In the genomic region with DNA sequence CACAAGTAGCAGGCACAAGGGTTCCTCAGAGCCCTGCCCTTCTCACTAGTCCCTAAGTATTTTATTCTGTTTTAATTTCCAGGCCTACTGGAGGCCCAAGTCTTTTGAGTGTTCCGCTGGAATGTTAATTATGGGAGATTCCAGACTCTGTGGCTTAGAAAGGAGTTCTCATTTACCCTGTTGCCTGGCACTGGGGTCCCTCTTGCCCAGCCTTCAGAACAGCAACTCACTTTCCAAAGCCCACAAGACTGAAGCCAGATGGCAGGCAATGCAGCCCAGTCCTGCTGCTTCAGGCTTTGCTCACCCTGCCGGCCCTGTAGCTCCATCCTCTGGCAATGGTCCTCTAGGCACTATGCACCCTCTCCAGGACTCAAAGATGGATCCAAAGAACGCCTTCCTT, we compare ENCODE assay signal across 15 mouse cellular contexts.
DNase-seq lines count a peak whose midpoint lies in the region; ATAC-seq lines count a peak whose summit lies in the region.
"Had no signal": no experiment of that assay in that cellular context is flagged by ENCODE, and none has a peak within 500 bp of the region (broad histone marks: within the 10 kb centered on the region; RNA-seq: fewer than 3 reads in every experiment).

No protein-coding gene starts in this region.

- H3K27me3 ChIP-seq in forebrain, embryonic 16.5 days (replicated peaks; ENCODE audit: control insufficient read depth, insufficient read depth, low read length), result no peaks in the 10 kb centered on the region
- no peaks in the 10 kb centered on the region for H3K27me3 ChIP-seq in midbrain, embryonic 16.5 days (ENCODE audit: control insufficient read depth, insufficient read depth, low read depth, low read length)
- H3K27me3 ChIP-seq: heart, embryonic 15.5 days; megakaryocyte, embryonic 14.5 days had no signal

- H3K4me2 ChIP-seq in forebrain, embryonic 16.5 days (ENCODE audit: low read length), result no peak overlapping the region
- no peak overlapping the region for H3K4me2 ChIP-seq in midbrain, embryonic 16.5 days (ENCODE audit: low read length)
- H3K4me2 ChIP-seq: heart, embryonic 15.5 days had no signal

- no peak overlapping the region for H3K4me3 ChIP-seq in forebrain, embryonic 16.5 days (replicated peaks; ENCODE audit: low read length)
- H3K4me3 ChIP-seq in midbrain, embryonic 16.5 days (ENCODE audit: low read depth, low read length), result no peak overlapping the region
- H3K4me3 ChIP-seq: erythroblast, embryonic 14.5 days; heart, embryonic 15.5 days; megakaryocyte, embryonic 14.5 days had no signal

- intact Hi-C loops in left cerebral cortex, postnatal 25 days (cut with DNase I), result no loop called here

- H3K4me1 ChIP-seq in forebrain, embryonic 16.5 days (replicated peaks; ENCODE audit: control insufficient read depth, insufficient read depth, low read length), result no peaks in the 10 kb centered on the region
- H3K4me1 ChIP-seq in midbrain, embryonic 16.5 days (ENCODE audit: control insufficient read depth, insufficient read depth, low read length), result no peaks in the 10 kb centered on the region
- H3K4me1 ChIP-seq: heart, embryonic 15.5 days; megakaryocyte, embryonic 14.5 days had no signal

- H3K9me3 ChIP-seq in forebrain, embryonic 16.5 days (ENCODE audit: control insufficient read depth, low read length), result no peaks in the 10 kb centered on the region
- no peaks in the 10 kb centered on the region for H3K9me3 ChIP-seq in midbrain, embryonic 16.5 days (replicated peaks; ENCODE audit: control insufficient read depth, low read length, poor library complexity, severe bottlenecking)
- H3K9me3 ChIP-seq: heart, embryonic 15.5 days had no signal

- H3K9ac ChIP-seq in forebrain, embryonic 16.5 days (replicated peaks; ENCODE audit: low read depth, low read length), result no peak overlapping the region
- no peak overlapping the region for H3K9ac ChIP-seq in midbrain, embryonic 16.5 days (ENCODE audit: low read depth, low read length)
- H3K9ac ChIP-seq: heart, embryonic 15.5 days; liver, embryonic 14.5 days had no signal

- ATAC-seq in forebrain, embryonic 16.5 days, result peak; percentile 83
- ATAC-seq in megakaryocyte, adult 5-6 weeks (ENCODE audit: poor library complexity, severe bottlenecking), result no peak
- ATAC-seq in midbrain, embryonic 16.5 days, result no peak; the same call in 1 of the 2 replicates

- no peaks in the 10 kb centered on the region for H3K36me3 ChIP-seq in forebrain, embryonic 16.5 days (ENCODE audit: control insufficient read depth, insufficient read depth)
- H3K36me3 ChIP-seq in midbrain, embryonic 16.5 days (ENCODE audit: control insufficient read depth, insufficient read depth, low read length), result no peaks in the 10 kb centered on the region
- H3K36me3 ChIP-seq: heart, embryonic 15.5 days had no signal

- 55% methylated on average over 3 of the region's 3 CpGs for WGBS in forebrain, embryonic 16.5 days
- 79% methylated on average over 3 of the region's 3 CpGs for WGBS in midbrain, embryonic 16.5 days

- peak; percentile 5 for DNase-seq in cerebellum, adult 9-10 months
- no peak for DNase-seq in cerebellum, adult 8-10 months
- peak; percentile 48 for DNase-seq in layer of hippocampus, adult 11-12 months (ENCODE audit: low spot score)
- no peak for DNase-seq in layer of hippocampus, postnatal 25 days (ENCODE audit: extremely low spot score in 1 of 2, low spot score in 1 of 2)
- peak; percentile 23 to 53 for DNase-seq in left cerebral cortex, postnatal 25 days (ENCODE audit: low spot score in 2 of 2)
- DNase-seq: gastrocnemius, postnatal 36 days; kidney, postnatal 25 days; thymus, adult 2 months had no signal

- H3K27ac ChIP-seq in forebrain, embryonic 16.5 days (ENCODE audit: low read length), result no peak overlapping the region
- H3K27ac ChIP-seq in midbrain, embryonic 16.5 days (ENCODE audit: low read length), result no peak overlapping the region
- H3K27ac ChIP-seq: heart, embryonic 15.5 days; liver, embryonic 14.5 days had no signal

Comparison
In these comparisons a context has a peak if more than half of its experiments do, and no peak if none do; other contexts are left out.
1. DNase-seq: peak in cerebellum, adult 9-10 months (single experiment), layer of hippocampus, adult 11-12 months (single experiment) and left cerebral cortex, postnatal 25 days (2 of 2); none in cerebellum, adult 8-10 months (single experiment) and layer of hippocampus, postnatal 25 days (0 of 2).